Mouse (Mus musculus) heart, embryonic 12.5 days (tissue): ENCODE data around the gene Prm3. TPM values are rescaled to one million over a fixed set of nuclear protein-coding genes. Genes with fewer than 3 reads are reported as not detected.

Experiments used
- ATAC-seq: fragments of 200-750 bp; cut with Nextera tagmentation; 2 replicates; pipeline ENCODE4 v1.8.0; 2017; ENCODE audit warnings: moderate TSS enrichment, moderate library complexity; ENCODE audit not compliant: insufficient number of reproducible peaks, low FRiP score
- H3K27ac ChIP-seq: fragments of 300-500 bp; sonication (generic); 2 replicates; pipeline ENCODE4 v1.5.1; 2016; ENCODE audit warnings: mild to moderate bottlenecking, moderate library complexity; ENCODE audit not compliant: poor library complexity, severe bottlenecking
- H3K27me3 ChIP-seq: fragments of 300-500 bp; sonication (generic); replicated peaks from 2 replicates; pipeline ENCODE4 v1.6.1; 2016; ENCODE audit warnings: mild to moderate bottlenecking, moderate library complexity
- H3K36me3 ChIP-seq: fragments of 300-500 bp; sonication (generic); 2 replicates; pipeline ENCODE4 v1.6.1; 2016; ENCODE audit warnings: mild to moderate bottlenecking, moderate library complexity
- H3K4me1 ChIP-seq: fragments of 300-500 bp; sonication (generic); replicated peaks from 2 replicates; pipeline ENCODE4 v1.6.1; 2016; ENCODE audit warnings: mild to moderate bottlenecking
- H3K4me2 ChIP-seq: fragments of 300-500 bp; sonication (generic); 2 replicates; pipeline ENCODE4 v1.6.1; 2016; ENCODE audit warnings: mild to moderate bottlenecking, moderate library complexity
- H3K4me3 ChIP-seq: fragments of 300-500 bp; sonication (generic); 2 replicates; pipeline ENCODE4 v1.5.1; 2016; ENCODE audit warnings: mild to moderate bottlenecking
- H3K9ac ChIP-seq: fragments of 300-500 bp; sonication (generic); 2 replicates; pipeline ENCODE4 v1.6.1; 2016; ENCODE audit warnings: mild to moderate bottlenecking, moderate library complexity
- H3K9me3 ChIP-seq: fragments of 300-500 bp; sonication (generic); replicated peaks from 2 replicates; pipeline ENCODE4 v1.6.1; 2016; ENCODE audit warnings: mild to moderate bottlenecking, moderate library complexity
- WGBS: fragments of 180-500 bp; shearing (Covaris S2); methylation state at CpG from one replicate; pipeline ENCODE4 v1.1.7; 2016; 5-methylcytosine and 5-hydroxymethylcytosine counted together
- polyA plus RNA-seq: library from polyadenylated mRNA; unstranded; fragments of >200 nt; fragmentation: Nextera tagmentation; extraction: Ambion mirVana; gene quantifications from 2 replicates; pipeline ENCODE4 v1.2.1, GENCODE M21; 2016

Prm3 gene
- polyA plus RNA-seq, 1 experiment from 2014 or later, result not detected

DNA sequence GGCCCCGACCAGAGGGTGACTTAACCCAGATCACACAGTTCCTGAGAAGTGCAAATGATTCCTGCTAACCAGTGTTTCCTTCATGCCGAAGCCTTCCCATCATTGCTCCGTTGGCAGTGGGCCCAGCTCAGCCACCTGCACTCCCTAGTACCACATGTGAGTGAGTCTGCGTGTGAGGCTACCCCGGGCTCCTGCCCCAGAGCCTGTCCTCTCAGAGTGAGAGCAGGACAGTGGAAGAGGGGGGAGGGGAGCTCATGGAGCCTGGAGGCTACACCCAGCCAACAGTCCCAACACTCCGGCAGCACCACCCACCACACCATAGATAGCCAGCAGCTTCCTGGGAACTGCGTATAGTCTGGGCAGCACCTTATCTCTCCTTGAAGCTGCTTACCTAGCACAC lies 40.9 kb downstream of the Prm3 start:
- Histone ChIP-seq H3K9ac (no peak overlapping the region), H3K4me2 (no peak overlapping the region), H3K4me3 (no peak overlapping the region), H3K27ac (0 out of 2 replicates have a peak overlapping the region, but pooled peaks have one; percentile 10), H3K9me3 (no peaks in the 10 kb centered on the region), H3K27me3 (no peaks in the 10 kb centered on the region), H3K4me1 (peaks cover 17% of the 10 kb centered on the region), H3K36me3 (no peaks in the 10 kb centered on the region)
- ATAC-seq, result peak; percentile 71; the same call in 1 of the 2 replicates
- 25% methylated on average over 7 of the region's 7 CpGs for WGBS

- Histone ChIP-seq H3K4me1 (peaks cover 17% of the 10 kb centered on the region), H3K27ac (0 out of 2 replicates have a peak overlapping the region, but pooled peaks have one; percentile 10), H3K4me3 (no peak overlapping the region), H3K27me3 (no peaks in the 10 kb centered on the region), H3K36me3 (no peaks in the 10 kb centered on the region), H3K4me2 (no peak overlapping the region), H3K9ac (no peak overlapping the region), H3K9me3 (no peaks in the 10 kb centered on the region)
- 28% methylated on average over 7 of the region's 7 CpGs for WGBS
- ATAC-seq, result no peak
Measured at GRCm38 (mm10) chr16:10749226-10749625, 41.5 kb downstream of the Prm3 start.

- no peak overlapping the region for H3K4me3 ChIP-seq
- peaks cover 40% of the 10 kb centered on the region for H3K4me1 ChIP-seq
- H3K27me3 ChIP-seq, result no peaks in the 10 kb centered on the region
- no peak overlapping the region for H3K9ac ChIP-seq
- H3K4me2 ChIP-seq, result no peak overlapping the region
- no peaks in the 10 kb centered on the region for H3K36me3 ChIP-seq
- no peak overlapping the region for H3K27ac ChIP-seq
- H3K9me3 ChIP-seq, result no peaks in the 10 kb centered on the region
- WGBS, result 73% methylated on average over 2 of the region's 2 CpGs
- ATAC-seq, result no peak
Measured at GRCm38 (mm10) chr16:10741082-10741481, 49.6 kb downstream of the Prm3 start.

Other genes starting within 250 kb of the Prm3 start
- gene Dexi, start 247.9 kb downstream of the Prm3 start, polyA plus RNA-seq, result 19.4 and 20.8 TPM in 2 replicates
- gene Clec16a, start 245.6 kb downstream of the Prm3 start, polyA plus RNA-seq, result 30.0 and 33.7 TPM in 2 replicates
- 6.0 and 6.2 TPM in 2 replicates for gene Socs1, start 5.4 kb downstream of the Prm3 start, polyA plus RNA-seq
- not detected in 2 replicates for gene Tnp2, start 2.3 kb downstream of the Prm3 start, polyA plus RNA-seq
- gene Prm2, start 5.2 kb upstream of the Prm3 start, polyA plus RNA-seq, result not detected in 2 replicates
- gene Prm1, start 14.9 kb upstream of the Prm3 start, polyA plus RNA-seq, result 0.48 TPM in 1 of 2 replicates, not detected in the other
- gene Gm11172, start 22.0 kb upstream of the Prm3 start, polyA plus RNA-seq, result not detected in 2 replicates
- gene Rmi2, start 44.1 kb upstream of the Prm3 start, polyA plus RNA-seq, result 3.9 and 5.0 TPM in 2 replicates